Mouse (Mus musculus): ENCODE measurements around the gene Taldo1. TPM values are rescaled to one million over a fixed set of nuclear protein-coding genes. Genes with fewer than 3 reads are reported as not detected.

Gene Taldo1
- polyA plus RNA-seq, 1 experiment from 2014 or later = 415 TPM

GRCm38 (mm10) chr7:141434464-141434863 lies 42.5 kb downstream of the Taldo1 start:
- peaks cover 72% of the 10 kb centered on the region for H3K4me1 ChIP-seq (replicated peaks)
- no peaks in the 10 kb centered on the region for H3K27me3 ChIP-seq
- H3K9ac ChIP-seq = peak overlapping the region; percentile 60; the same call in 1 of the 2 replicates
- WGBS (ENCODE audit: insufficient replicate concordance) = 35% methylated on average over 8 of the region's 8 CpGs
- no peak for ATAC-seq (ENCODE audit: insufficient read depth)
- peak overlapping the region; percentile 50 for H3K4me3 ChIP-seq (replicated peaks)
- no peaks in the 10 kb centered on the region for H3K9me3 ChIP-seq (replicated peaks)
- peaks cover 48% of the 10 kb centered on the region for H3K36me3 ChIP-seq (replicated peaks)
- peak overlapping the region; percentile 63 for H3K27ac ChIP-seq (replicated peaks)
- H3K4me2 ChIP-seq = peak overlapping the region; percentile 97

DNA sequence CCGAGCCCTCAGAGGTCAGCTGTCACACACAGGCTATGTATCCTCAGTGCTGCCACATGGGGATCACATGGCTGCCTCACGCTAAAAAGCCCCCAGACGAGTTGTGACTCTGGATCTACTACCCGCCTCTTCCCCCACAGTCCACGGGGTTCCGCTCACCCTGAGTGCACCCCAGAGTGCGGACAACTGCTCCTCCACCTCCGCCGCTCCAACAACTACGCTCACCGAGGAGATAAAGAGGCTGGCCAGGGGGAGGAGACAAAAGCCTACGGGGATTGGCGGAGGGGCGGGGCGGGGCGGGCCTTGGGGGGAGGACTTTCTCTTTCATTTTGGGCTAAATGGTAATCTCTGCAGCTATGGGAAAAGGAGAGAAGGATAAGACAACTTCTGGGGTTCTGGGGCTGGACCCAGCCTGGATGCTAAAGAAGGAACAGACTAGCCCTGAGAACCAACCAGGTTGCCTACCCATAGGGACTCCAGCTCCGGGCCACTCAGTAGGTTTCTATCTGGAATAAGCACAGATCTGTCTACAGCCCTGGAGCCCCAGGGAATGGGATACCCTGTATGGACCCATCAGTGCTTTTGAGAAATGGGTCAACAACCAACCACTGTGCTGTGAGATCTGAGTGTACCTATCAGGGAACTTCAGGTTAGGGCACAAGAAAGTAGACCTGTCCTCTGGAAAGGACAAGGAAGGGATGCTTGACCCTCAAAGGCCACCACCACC lies 43.3 kb downstream of the Taldo1 start:
- WGBS (ENCODE audit: insufficient replicate concordance) = 4% methylated on average over 17 of the region's 17 CpGs
- H3K27ac ChIP-seq (replicated peaks) = peak overlapping the region; percentile 63
- peak; percentile 47 for ATAC-seq (ENCODE audit: insufficient read depth)
- peak overlapping the region; percentile 50 for H3K4me3 ChIP-seq (replicated peaks)
- peak overlapping the region; percentile 60 for H3K9ac ChIP-seq
- H3K36me3 ChIP-seq (replicated peaks) = peaks cover 56% of the 10 kb centered on the region
- no peaks in the 10 kb centered on the region for H3K27me3 ChIP-seq
- H3K4me1 ChIP-seq (replicated peaks) = peaks cover 65% of the 10 kb centered on the region
- peak overlapping the region; percentile 97 for H3K4me2 ChIP-seq
- no peaks in the 10 kb centered on the region for H3K9me3 ChIP-seq (replicated peaks)

- WGBS (ENCODE audit: insufficient replicate concordance) = 72% methylated on average over 9 of the region's 9 CpGs
- ATAC-seq (ENCODE audit: insufficient read depth) = no peak
- H3K9ac ChIP-seq = 0 out of 2 replicates have a peak overlapping the region, but pooled peaks have one; percentile 19
- H3K36me3 ChIP-seq (replicated peaks) = peaks cover 62% of the 10 kb centered on the region
- peak overlapping the region; percentile 63 for H3K27ac ChIP-seq (replicated peaks)
- peak overlapping the region; percentile 50 for H3K4me3 ChIP-seq (replicated peaks)
- H3K4me1 ChIP-seq (replicated peaks) = peaks cover 72% of the 10 kb centered on the region
- no peaks in the 10 kb centered on the region for H3K9me3 ChIP-seq (replicated peaks)
- H3K4me2 ChIP-seq = peak overlapping the region; percentile 97
- no peaks in the 10 kb centered on the region for H3K27me3 ChIP-seq
Measured at GRCm38 (mm10) chr7:141435856-141436522, 44.0 kb downstream of the Taldo1 start.

DNA sequence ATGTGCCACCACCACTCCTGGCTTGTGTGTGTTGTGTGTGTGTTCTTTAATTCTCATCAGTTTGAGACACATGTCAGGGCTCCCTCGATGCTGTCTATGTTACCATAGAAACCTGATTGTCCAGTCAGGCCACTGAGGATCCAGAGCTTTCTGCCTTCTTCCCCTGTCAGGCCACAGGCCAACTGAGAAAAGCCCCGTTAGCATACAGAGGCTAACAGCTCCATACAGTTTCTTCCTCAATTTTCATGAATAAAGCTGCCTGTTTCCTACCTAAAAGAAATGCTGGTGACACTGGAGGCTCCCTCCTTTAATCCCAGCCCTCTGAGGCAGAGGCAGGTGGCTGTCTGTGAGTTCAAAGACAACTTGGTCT lies 44.5 kb downstream of the Taldo1 start:
- no peaks in the 10 kb centered on the region for H3K9me3 ChIP-seq (replicated peaks)
- peak overlapping the region; percentile 63 for H3K27ac ChIP-seq (replicated peaks)
- H3K4me2 ChIP-seq = peak overlapping the region; percentile 97
- H3K9ac ChIP-seq = peak overlapping the region; percentile 69
- ATAC-seq (ENCODE audit: insufficient read depth) = no peak
- peaks cover 62% of the 10 kb centered on the region for H3K36me3 ChIP-seq (replicated peaks)
- H3K27me3 ChIP-seq = no peaks in the 10 kb centered on the region
- peaks cover 77% of the 10 kb centered on the region for H3K4me1 ChIP-seq (replicated peaks)
- H3K4me3 ChIP-seq (replicated peaks) = peak overlapping the region; percentile 68
- WGBS (ENCODE audit: insufficient replicate concordance) = 33% methylated on average over 2 of the region's 2 CpGs

DNA sequence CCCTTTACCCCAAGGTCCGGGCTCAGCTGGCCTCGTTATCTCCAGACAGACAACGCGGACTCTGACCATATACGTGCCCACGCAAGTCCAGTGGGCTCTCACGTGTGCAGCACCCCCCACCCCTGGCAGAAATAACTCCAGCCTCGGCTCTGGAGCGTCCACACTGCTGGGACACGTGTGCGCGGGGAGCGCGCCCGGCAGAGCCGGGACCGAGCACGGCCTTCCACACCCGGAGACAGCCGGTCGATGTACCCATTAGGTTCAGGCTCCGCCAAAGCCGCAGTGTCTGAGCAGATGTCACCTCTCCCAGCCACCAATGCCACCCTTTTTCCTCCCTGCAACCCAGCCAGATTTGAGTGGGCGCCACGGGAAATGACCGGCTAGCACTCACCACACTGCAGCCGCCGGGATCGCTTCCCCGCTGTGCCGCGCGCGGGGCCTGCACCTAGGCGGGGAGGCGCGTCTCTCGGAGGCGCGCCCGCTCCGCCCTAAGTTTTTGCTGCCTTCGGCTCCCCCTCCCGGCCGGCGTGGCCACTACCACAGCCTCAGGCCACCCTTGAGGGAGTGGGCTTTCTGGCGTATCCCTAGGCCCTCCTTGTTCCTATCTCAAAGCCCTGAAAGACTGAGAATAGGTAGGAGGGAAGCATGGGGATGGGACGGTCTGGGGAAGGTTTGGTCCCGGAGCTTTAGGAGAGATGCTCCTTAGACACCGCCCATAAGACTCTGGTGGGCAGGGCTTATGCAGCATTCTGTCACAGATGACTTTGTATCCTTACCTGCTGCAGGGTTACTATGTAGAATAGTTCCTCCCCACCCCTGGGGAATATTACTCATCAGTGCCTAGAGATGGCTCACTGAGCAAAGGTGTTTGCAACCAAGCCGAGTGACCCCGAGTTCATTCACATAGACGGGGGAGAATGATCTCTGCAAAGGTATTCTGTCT lies 45.5 kb downstream of the Taldo1 start, which contains the start of gene Slc25a22:
TSS of gene Slc25a22 (minus strand) at position 715 of the 943 bp plus-strand sequence.
- Histone ChIP-seq H3K4me2 (peak within 1 kb of the TSS; percentile 97), H3K9me3 (replicated peaks) (no peaks in the 10 kb centered on the region), H3K36me3 (replicated peaks) (peaks cover 61% of the 10 kb centered on the region), H3K27ac (replicated peaks) (peak within 1 kb of the TSS; percentile 63), H3K4me3 (replicated peaks) (peak within 1 kb of the TSS; percentile 68), H3K9ac (peak within 1 kb of the TSS; percentile 69), H3K27me3 (no peaks in the 10 kb centered on the region), H3K4me1 (replicated peaks) (peaks cover 83% of the 10 kb centered on the region)
- peak; percentile 73 for ATAC-seq (ENCODE audit: insufficient read depth)
- WGBS (ENCODE audit: insufficient replicate concordance) = 7% methylated on average over 53 of the region's 53 CpGs

DNA sequence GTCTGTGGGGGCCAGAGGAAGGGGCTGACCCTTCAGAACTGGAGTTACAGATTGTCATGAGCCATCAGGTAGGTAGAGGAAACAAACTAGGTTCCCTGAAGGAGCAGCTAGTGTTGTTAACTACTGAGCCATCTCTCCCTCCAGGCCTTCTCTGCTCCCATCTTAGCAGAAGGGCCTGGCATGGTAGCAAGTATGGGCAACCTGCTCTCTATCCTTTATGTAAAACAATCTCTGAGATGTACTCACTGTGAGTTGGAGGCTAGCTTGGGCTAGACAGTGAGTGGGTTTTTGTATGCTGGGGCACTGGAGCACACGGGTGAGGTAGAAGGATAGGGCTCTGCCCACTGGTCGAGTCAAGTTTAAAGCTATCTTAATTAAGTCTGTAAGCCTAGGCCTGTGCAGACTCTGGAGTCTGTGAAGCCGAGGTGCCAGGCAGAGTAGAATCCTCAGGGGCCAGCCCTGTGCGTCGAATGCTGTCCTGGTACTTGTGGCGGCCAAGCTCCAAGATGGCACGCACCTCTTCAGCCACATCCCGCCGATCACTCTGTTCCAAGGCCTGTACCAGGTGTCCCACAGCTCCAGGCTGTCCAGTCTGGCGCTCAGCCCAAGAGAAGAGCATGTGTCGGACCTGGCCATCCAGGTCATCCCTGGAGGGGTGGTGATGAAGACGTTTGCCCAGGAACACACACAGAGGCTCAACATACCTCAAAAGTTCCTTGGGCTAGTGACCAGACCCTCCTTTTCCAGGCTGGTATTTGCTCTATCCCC lies 46.4 kb downstream of the Taldo1 start:
- H3K9me3 ChIP-seq (replicated peaks) = no peaks in the 10 kb centered on the region
- no peak overlapping the region for H3K4me3 ChIP-seq (replicated peaks)
- WGBS (ENCODE audit: insufficient replicate concordance) = 81% methylated on average over 12 of the region's 12 CpGs
- H3K27ac ChIP-seq (replicated peaks) = 0 out of 2 replicates have a peak overlapping the region, but pooled peaks have one; percentile 63
- no peak overlapping the region for H3K4me2 ChIP-seq
- no peaks in the 10 kb centered on the region for H3K27me3 ChIP-seq
- peaks cover 53% of the 10 kb centered on the region for H3K36me3 ChIP-seq (replicated peaks)
- peak overlapping the region; percentile 69; the same call in 1 of the 2 replicates for H3K9ac ChIP-seq
- ATAC-seq (ENCODE audit: insufficient read depth) = no peak
- H3K4me1 ChIP-seq (replicated peaks) = peaks cover 84% of the 10 kb centered on the region

DNA sequence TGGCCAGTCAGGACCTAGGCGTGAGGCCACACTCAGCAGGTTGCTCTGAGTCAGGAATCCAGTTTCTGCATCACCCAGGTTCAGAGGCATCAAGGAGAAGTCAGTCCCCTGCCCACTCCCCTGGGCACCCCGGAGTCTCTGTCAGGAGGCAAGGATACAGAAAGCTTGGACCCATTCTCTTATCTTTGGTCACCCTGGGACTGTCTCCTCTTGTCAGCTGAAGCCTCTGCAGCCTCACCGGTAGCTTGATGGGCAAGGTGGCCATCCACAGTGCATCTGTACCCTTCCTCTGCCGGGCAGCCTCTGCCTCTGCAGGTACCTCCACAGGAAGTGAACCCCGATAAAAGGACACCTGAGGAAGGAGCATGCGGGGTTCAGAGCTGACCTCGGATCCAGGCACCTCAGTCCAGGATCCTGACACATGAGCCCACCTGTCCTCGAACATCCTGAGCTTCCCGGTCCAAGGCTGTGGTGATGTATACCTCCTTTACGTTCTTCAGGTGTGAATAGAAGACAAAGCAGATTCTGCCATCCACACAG lies 47.2 kb downstream of the Taldo1 start:
- Histone ChIP-seq H3K4me1 (replicated peaks) (peaks cover 84% of the 10 kb centered on the region), H3K36me3 (replicated peaks) (peaks cover 47% of the 10 kb centered on the region), H3K9ac (no peak overlapping the region), H3K27me3 (no peaks in the 10 kb centered on the region), H3K4me2 (no peak overlapping the region), H3K4me3 (replicated peaks) (no peak overlapping the region), H3K27ac (replicated peaks) (no peak overlapping the region), H3K9me3 (replicated peaks) (no peaks in the 10 kb centered on the region)
- no peak for ATAC-seq (ENCODE audit: insufficient read depth)
- WGBS (ENCODE audit: insufficient replicate concordance) = 90% methylated on average over 10 of the region's 10 CpGs

DNA sequence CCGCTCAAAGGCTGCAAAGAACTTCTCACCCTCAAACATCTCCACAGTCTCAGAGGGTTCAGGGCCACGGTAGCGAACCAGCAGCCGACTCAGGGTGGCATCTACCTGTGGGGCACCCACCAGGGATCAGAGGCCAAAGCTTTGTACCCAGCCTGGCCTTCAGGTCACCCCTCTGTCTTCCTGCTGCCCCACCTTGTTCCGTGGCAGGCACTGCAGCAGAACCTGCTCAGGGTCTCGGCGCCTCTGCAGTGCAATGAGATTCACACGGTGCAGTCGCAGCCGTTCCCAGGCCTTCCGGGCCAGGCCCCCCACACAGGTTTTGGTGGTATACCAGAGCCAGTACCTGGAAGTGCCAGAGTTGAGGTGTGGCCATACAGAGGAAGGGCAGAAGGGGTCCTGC lies 47.8 kb downstream of the Taldo1 start:
- ATAC-seq (ENCODE audit: insufficient read depth) = no peak
- Histone ChIP-seq H3K27ac (replicated peaks) (no peak overlapping the region; the same call in 1 of the 2 replicates), H3K4me2 (no peak overlapping the region), H3K4me3 (replicated peaks) (no peak overlapping the region), H3K4me1 (replicated peaks) (peaks cover 84% of the 10 kb centered on the region), H3K9ac (no peak overlapping the region), H3K36me3 (replicated peaks) (peaks cover 47% of the 10 kb centered on the region), H3K9me3 (replicated peaks) (no peaks in the 10 kb centered on the region), H3K27me3 (no peaks in the 10 kb centered on the region)
- WGBS (ENCODE audit: insufficient replicate concordance) = 94% methylated on average over 11 of the region's 11 CpGs

DNA sequence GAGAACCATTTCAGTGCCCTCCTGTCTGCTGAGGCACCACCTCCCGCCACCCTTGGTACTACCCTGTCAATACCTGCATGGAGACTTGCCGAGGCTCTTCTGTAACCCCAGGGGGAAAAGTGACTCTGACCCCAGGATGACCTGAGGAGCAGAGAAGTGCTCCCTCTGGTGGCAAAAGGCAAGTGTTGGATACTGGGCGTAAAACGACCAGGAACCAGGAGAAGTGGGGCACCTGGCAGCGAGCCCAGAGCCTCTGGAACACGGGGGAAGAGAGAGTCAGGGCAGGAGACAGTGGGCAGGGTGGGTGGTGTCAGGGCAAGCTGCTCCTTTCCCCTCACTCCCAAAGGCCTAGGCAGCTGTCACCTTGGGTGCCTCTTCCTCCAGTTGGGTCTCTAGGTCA lies 48.6 kb downstream of the Taldo1 start:
- Histone ChIP-seq H3K36me3 (replicated peaks) (peaks cover 47% of the 10 kb centered on the region), H3K27ac (replicated peaks) (no peak overlapping the region), H3K4me1 (replicated peaks) (peaks cover 78% of the 10 kb centered on the region), H3K4me2 (no peak overlapping the region), H3K27me3 (no peaks in the 10 kb centered on the region), H3K4me3 (replicated peaks) (no peak overlapping the region), H3K9me3 (replicated peaks) (no peaks in the 10 kb centered on the region), H3K9ac (no peak overlapping the region)
- ATAC-seq (ENCODE audit: insufficient read depth) = no peak
- 33% methylated on average over 6 of the region's 6 CpGs for WGBS (ENCODE audit: insufficient replicate concordance)

- Histone ChIP-seq H3K9ac (no peak overlapping the region; the same call in 1 of the 2 replicates), H3K27ac (replicated peaks) (no peak overlapping the region), H3K4me2 (peak overlapping the region; percentile 94), H3K27me3 (no peaks in the 10 kb centered on the region), H3K4me1 (replicated peaks) (peaks cover 75% of the 10 kb centered on the region), H3K4me3 (replicated peaks) (peak overlapping the region; percentile 68; the same call in 1 of the 2 replicates), H3K9me3 (replicated peaks) (no peaks in the 10 kb centered on the region), H3K36me3 (replicated peaks) (peaks cover 47% of the 10 kb centered on the region)
- ATAC-seq (ENCODE audit: insufficient read depth) = no peak
- 86% methylated on average over 9 of the region's 9 CpGs for WGBS (ENCODE audit: insufficient replicate concordance)
Measured at GRCm38 (mm10) chr7:141441460-141441859, 49.5 kb downstream of the Taldo1 start.

Measured in liver, embryonic 15.5 days (tissue).